Mouse (Mus musculus) lung, embryonic 15.5 days (tissue): Measurements from ENCODE around the gene Gsta4. TPM values are rescaled to one million over a fixed set of nuclear protein-coding genes. Genes with fewer than 3 reads are reported as not detected.
"Not testable (repeated sequence)": the region's sequence is repeated elsewhere in the genome, so short reads cannot be mapped to it uniquely, and the experiment has no call there.

Experiments used
- ATAC-seq: fragments of 200-750 bp; cut with Nextera tagmentation; 2 replicates; pipeline ENCODE4 v1.8.0; 2017; ENCODE audit warnings: moderate number of reproducible peaks, borderline replicate concordance; ENCODE audit not compliant: low FRiP score, low TSS enrichment; ENCODE audit errors: extremely low read depth
- H3K27ac ChIP-seq: fragments of 300-500 bp; sonication (generic); 2 replicates; pipeline ENCODE4 v1.5.1; 2015; ENCODE audit warnings: moderate library complexity, mild to moderate bottlenecking, inconsistent platforms
- H3K27me3 ChIP-seq: fragments of 300-500 bp; sonication (generic); 2 replicates; pipeline ENCODE4 v1.6.1; 2015; ENCODE audit warnings: inconsistent platforms
- H3K36me3 ChIP-seq: fragments of 300-500 bp; sonication (generic); 2 replicates; pipeline ENCODE4 v1.6.1; 2015; ENCODE audit warnings: inconsistent platforms
- H3K4me1 ChIP-seq: fragments of 300-500 bp; sonication (generic); 2 replicates; pipeline ENCODE4 v1.6.1; 2015; ENCODE audit warnings: inconsistent platforms
- H3K4me2 ChIP-seq: fragments of 300-500 bp; sonication (generic); 2 replicates; pipeline ENCODE4 v1.6.1; 2015; ENCODE audit warnings: inconsistent platforms, mild to moderate bottlenecking, moderate library complexity
- H3K4me3 ChIP-seq: fragments of 300-500 bp; sonication (generic); 2 replicates; pipeline ENCODE4 v1.5.1; 2015; ENCODE audit warnings: mild to moderate bottlenecking, inconsistent platforms
- H3K9ac ChIP-seq: fragments of 300-500 bp; sonication (generic); 2 replicates; pipeline ENCODE4 v1.6.1; 2015; ENCODE audit warnings: inconsistent platforms
- H3K9me3 ChIP-seq: fragments of 300-500 bp; sonication (generic); 2 replicates; pipeline ENCODE4 v1.6.1; 2016; ENCODE audit warnings: inconsistent platforms
- WGBS: fragments of 180-500 bp; shearing (Covaris S2); methylation state at CpG from one replicate; pipeline ENCODE4 v1.1.7; 2015; 5-methylcytosine and 5-hydroxymethylcytosine counted together
- polyA plus RNA-seq: library from polyadenylated mRNA; unstranded; fragments of >200 nt; fragmentation: Nextera tagmentation; extraction: Ambion mirVana; gene quantifications from 2 replicates; pipeline ENCODE4 v1.2.1, GENCODE M21; 2015

Gene Gsta4
- polyA plus RNA-seq = 71.6 and 77.3 TPM in 2 replicates

DNA sequence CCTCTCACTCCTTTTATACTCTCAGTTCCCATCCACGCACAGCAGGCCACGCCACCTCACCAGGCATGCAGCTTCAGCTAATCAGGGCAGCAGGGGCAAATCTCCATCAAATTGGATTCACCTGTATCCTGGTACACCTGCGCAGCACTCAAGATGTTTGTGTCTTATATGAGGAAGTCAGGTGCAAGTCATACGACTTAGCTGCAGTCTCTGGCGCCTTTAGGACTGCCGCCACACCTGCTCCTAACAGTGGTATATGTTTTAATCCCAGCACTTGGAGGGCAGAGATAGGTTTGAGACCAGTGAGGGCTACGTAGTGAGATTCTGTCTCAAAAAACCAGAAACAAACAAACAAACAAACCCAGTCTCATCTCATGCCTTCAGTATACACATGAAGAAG lies at the start of gene Gsta4:
Gsta4 (plus strand) TSS at position 301 of the 400 bp plus-strand sequence.
- H3K9me3 ChIP-seq, H3K4me1 ChIP-seq, H3K9ac ChIP-seq, H3K27me3 ChIP-seq, ATAC-seq, H3K4me3 ChIP-seq, H3K36me3 ChIP-seq, H3K27ac ChIP-seq, H3K4me2 ChIP-seq: not testable (repeated sequence)
- 85% methylated on average over 4 of the region's 7 CpGs for WGBS

DNA sequence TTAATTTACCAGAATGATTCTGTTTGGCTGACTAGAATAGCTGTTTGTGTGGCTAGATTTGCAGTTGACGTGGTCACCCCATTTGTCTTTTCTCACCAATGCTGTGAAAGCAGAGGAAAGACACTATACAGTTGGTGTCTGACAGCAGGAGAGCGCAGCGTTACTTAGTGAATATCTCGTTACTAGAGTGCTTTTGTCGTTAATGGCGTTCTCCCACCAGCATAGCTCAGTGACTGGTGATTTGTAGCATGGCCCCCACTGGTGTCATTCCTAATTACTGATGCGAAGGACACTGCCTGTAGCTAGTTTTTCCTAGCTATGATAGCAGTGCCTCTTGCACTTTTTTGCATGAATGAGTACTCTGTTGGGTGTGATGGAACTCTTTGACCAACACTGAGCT lies 46.9 kb upstream of the Gsta4 start:
- ATAC-seq = no peak
- 76% methylated on average over 7 of the region's 7 CpGs for WGBS
- Histone ChIP-seq H3K27ac (no peak overlapping the region), H3K4me3 (no peak overlapping the region), H3K36me3 (peaks cover 31% of the 10 kb centered on the region), H3K27me3 (no peaks in the 10 kb centered on the region), H3K9me3 (no peaks in the 10 kb centered on the region), H3K9ac (no peak overlapping the region), H3K4me1 (no peaks in the 10 kb centered on the region), H3K4me2 (no peak overlapping the region)

DNA sequence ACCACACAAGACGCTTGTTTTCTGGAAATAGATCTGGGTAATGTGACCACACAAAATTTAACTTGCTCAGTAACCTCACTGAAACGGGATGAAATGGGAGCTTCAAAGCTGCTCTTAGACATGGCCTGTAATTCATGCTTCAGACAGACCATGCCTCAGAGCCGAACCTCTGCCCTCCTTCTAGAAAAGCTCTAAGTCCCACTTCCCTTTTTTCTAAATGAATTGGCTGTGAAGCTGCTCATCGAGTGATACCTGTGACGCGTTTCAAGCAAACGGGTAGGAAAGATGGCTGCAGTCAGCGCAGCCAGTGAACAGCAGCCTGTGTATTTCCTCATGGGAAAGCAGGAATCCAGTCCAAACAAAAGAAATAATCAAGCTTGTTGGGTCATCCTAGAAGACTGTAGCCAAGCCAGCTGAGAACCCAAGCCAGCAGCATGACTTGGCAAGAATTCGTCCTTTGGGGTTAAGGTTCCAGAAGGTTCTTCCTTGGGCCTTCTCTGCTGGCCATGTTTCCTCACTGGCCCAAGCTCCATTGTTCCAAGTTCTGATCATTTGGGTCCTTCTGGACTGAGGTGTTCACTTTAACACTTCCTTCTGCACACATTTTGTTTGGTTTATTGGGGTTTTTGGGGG lies 44.4 kb upstream of the Gsta4 start:
- H3K27ac ChIP-seq = no peak overlapping the region
- no peak overlapping the region for H3K4me2 ChIP-seq
- no peaks in the 10 kb centered on the region for H3K4me1 ChIP-seq
- ATAC-seq = no peak
- H3K4me3 ChIP-seq = no peak overlapping the region
- H3K9me3 ChIP-seq = no peaks in the 10 kb centered on the region
- H3K9ac ChIP-seq = no peak overlapping the region
- H3K27me3 ChIP-seq = no peaks in the 10 kb centered on the region
- H3K36me3 ChIP-seq = peaks cover 36% of the 10 kb centered on the region
- 88% methylated on average over 9 of the region's 9 CpGs for WGBS

DNA sequence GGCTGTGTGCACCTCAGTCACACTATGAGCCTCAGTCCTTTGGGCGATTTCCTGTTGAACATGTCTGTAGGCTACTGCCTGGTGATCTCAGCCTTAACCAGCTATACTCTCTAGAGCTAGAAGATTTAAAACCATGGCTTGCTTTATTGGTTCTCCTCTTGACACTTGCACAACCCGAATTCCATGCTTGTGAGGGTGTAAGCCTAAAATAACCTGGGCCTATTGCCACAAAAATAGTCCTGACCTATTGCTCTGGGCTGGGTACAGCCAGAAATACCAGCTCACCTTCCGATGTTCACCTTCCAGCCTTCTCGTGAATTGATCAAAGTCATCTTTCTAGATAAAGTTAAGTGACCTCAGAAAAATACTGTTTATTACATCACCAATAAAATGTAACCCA lies 43.1 kb upstream of the Gsta4 start:
- 75% methylated on average over 4 of the region's 4 CpGs for WGBS
- H3K27ac ChIP-seq = no peak overlapping the region
- no peaks in the 10 kb centered on the region for H3K27me3 ChIP-seq
- H3K9ac ChIP-seq = no peak overlapping the region
- no peak overlapping the region for H3K4me3 ChIP-seq
- H3K4me1 ChIP-seq = no peaks in the 10 kb centered on the region
- no peak overlapping the region for H3K4me2 ChIP-seq
- ATAC-seq = no peak
- H3K9me3 ChIP-seq = no peaks in the 10 kb centered on the region
- peaks cover 34% of the 10 kb centered on the region for H3K36me3 ChIP-seq

DNA sequence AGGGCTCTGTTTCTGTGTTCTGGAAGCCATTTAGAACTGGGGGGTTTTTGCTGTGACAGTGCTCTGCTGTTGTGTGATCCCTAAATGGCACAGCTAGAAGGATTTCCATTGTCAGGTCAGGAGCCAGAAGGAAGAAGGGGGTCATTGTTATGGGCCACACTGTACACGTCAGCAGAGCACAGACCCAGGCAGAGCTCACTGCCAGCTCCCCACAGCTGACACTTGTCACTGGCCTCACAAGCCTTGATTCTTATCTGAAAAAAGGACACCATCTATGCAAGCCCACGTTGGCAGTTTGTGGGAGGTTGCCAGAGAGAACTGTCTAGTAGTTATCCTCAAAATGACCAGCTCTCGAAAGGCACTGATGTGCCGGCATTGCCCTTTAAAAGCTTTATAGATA lies 36.5 kb upstream of the Gsta4 start:
- no peak overlapping the region for H3K4me3 ChIP-seq
- H3K36me3 ChIP-seq = peaks cover 26% of the 10 kb centered on the region
- 54% methylated on average over 4 of the region's 4 CpGs for WGBS
- no peaks in the 10 kb centered on the region for H3K27me3 ChIP-seq
- ATAC-seq = no peak
- no peaks in the 10 kb centered on the region for H3K4me1 ChIP-seq
- no peak overlapping the region for H3K4me2 ChIP-seq
- H3K27ac ChIP-seq = no peak overlapping the region
- no peak overlapping the region for H3K9ac ChIP-seq
- no peaks in the 10 kb centered on the region for H3K9me3 ChIP-seq

DNA sequence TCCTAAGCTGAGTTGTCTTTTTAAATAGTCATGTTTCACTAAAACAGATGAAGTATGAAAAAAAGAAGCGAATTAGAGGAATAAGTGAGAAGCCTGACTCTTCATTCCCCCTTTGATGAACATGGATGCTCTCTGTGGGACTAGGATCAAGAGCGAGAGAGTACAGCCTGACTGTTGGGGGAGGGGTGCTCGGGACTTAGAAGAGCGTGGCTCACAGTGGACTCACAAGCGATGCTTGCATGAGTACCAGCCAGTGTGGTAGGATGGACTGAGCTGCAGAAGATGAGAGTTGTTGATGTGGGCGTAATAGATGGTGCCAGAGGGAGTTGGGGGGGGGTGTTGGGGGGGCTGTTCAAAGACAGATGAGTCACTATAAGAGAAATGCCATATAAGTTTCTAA lies 35.9 kb upstream of the Gsta4 start:
- no peaks in the 10 kb centered on the region for H3K9me3 ChIP-seq
- no peak overlapping the region for H3K4me2 ChIP-seq
- no peak overlapping the region for H3K27ac ChIP-seq
- peaks cover 22% of the 10 kb centered on the region for H3K36me3 ChIP-seq
- no peak overlapping the region for H3K9ac ChIP-seq
- no peak for ATAC-seq
- H3K4me1 ChIP-seq = no peaks in the 10 kb centered on the region
- no peaks in the 10 kb centered on the region for H3K27me3 ChIP-seq
- no peak overlapping the region for H3K4me3 ChIP-seq
- 78% methylated on average over 6 of the region's 6 CpGs for WGBS

DNA sequence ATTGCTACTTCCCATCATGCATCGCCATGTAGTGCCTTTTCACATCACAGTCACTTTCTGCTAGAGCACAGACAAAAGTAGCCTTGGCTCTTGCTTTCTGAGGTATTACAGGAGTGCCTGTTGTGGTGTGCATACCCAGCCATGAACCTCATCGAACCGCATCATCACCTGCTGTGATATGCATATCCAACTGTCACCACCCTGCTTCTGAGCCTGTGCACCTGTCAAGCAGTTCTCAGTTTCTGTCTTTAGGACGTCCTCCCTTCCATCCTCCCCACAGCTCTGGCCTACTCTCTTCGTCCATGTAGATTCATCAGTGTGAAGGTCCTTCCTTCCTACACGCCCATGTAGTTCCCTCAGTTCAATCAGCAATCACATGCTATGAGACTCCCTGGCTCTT lies 34.4 kb upstream of the Gsta4 start:
- 87% methylated on average over 6 of the region's 6 CpGs for WGBS
- H3K9me3 ChIP-seq = no peaks in the 10 kb centered on the region

DNA sequence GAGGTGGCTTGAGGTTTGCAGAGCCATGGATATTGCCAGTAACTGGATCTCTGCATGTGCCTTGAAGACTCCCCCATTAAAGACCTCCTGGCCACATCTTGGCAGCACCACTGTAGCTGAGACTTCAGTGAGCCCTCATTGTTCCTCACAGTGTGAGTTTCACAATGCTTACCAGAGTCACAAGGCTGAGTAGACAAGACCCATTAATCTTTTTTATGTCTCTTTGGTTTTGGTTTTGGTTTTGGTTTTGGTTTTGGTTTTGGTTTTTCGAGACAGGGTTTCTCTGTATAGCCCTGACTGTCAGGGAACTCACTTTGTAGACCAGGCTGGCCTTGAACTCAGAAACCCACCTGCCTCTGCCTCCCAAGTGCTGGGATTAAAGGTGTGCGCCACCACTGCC lies 32.8 kb upstream of the Gsta4 start:
- not testable (repeated sequence) for H3K36me3 ChIP-seq, H3K9ac ChIP-seq, H3K4me1 ChIP-seq, H3K27me3 ChIP-seq, H3K4me2 ChIP-seq, H3K4me3 ChIP-seq, H3K9me3 ChIP-seq, ATAC-seq, H3K27ac ChIP-seq
- 94% methylated on average over 2 of the region's 2 CpGs for WGBS

More for the DNA sequence above, 34.4 kb upstream of the Gsta4 start:
- H3K4me3 ChIP-seq = no peak overlapping the region
- no peak overlapping the region for H3K9ac ChIP-seq
- H3K4me2 ChIP-seq = no peak overlapping the region
- H3K36me3 ChIP-seq = peaks cover 11% of the 10 kb centered on the region
- H3K27me3 ChIP-seq = no peaks in the 10 kb centered on the region
- no peak for ATAC-seq
- no peak overlapping the region for H3K27ac ChIP-seq
- no peaks in the 10 kb centered on the region for H3K4me1 ChIP-seq

DNA sequence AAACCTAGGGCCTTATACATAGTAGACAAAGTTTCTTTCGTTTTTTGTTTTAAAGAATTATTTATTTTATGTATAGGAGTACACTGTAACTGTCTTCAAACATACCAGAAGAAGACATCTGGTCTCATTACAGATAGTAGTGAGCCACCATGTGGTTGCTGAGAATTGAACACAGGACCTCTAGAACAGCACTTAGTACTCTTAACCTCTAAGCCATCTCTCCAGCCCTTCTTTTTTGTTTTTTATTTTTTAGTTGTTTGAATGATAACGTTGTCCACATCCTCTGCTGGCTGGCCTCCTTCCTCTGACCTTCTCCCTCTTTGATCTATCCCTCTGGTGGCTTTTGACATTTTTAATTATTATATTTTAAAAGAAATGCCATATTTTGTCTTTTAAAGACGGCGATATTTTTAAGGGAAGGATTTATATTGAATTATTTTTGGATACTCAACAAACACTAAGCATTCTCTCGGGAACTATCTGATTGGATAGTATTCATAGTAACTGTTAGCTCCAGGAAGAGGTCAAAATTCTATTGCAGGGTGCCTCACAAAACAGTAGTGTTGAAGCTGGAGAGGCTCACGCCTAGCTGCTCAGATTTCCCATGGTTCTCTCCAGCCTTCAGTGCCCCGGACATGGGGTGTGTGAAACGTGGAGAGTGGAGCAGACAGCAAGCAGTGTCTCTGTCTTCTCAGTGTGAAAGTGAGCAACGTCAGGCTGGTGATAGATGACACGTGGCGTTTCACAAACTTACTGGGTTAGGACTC lies 28.2 kb upstream of the Gsta4 start:
- Histone ChIP-seq H3K27me3 (no peaks in the 10 kb centered on the region), H3K9ac (no peak overlapping the region), H3K27ac (no peak overlapping the region), H3K4me2 (no peak overlapping the region), H3K36me3 (peaks cover 31% of the 10 kb centered on the region), H3K4me1 (no peaks in the 10 kb centered on the region), H3K9me3 (no peaks in the 10 kb centered on the region), H3K4me3 (no peak overlapping the region)
- WGBS = 67% methylated on average over 11 of the region's 11 CpGs
- ATAC-seq = no peak

DNA sequence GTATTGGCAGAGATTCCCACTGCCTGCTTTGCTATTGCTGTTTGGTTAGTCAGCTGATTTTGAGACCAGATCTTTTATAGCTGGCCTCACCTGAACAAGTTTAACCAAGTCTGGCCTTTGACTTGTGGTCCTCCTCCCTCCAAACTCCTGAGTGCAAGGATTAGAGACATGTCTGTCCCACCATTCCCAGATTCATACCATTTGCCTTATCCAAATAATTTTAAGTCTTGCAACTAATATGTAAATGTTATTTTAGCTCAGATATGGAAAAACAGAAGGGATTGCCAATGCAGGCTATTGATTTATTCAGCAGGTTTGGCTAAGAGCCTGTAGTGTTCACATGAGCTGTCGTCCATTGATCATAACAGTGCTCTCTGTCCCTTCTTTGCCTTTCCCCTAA lies 25.4 kb upstream of the Gsta4 start:
- H3K4me2 ChIP-seq = no peak overlapping the region
- H3K36me3 ChIP-seq = peaks cover 56% of the 10 kb centered on the region
- no peaks in the 10 kb centered on the region for H3K9me3 ChIP-seq
- no peak for ATAC-seq
- H3K27ac ChIP-seq = no peak overlapping the region
- no peak overlapping the region for H3K4me3 ChIP-seq
- H3K27me3 ChIP-seq = no peaks in the 10 kb centered on the region
- H3K9ac ChIP-seq = no peak overlapping the region
- no peaks in the 10 kb centered on the region for H3K4me1 ChIP-seq
- 92% methylated on average over 1 of the region's 1 CpGs for WGBS

DNA sequence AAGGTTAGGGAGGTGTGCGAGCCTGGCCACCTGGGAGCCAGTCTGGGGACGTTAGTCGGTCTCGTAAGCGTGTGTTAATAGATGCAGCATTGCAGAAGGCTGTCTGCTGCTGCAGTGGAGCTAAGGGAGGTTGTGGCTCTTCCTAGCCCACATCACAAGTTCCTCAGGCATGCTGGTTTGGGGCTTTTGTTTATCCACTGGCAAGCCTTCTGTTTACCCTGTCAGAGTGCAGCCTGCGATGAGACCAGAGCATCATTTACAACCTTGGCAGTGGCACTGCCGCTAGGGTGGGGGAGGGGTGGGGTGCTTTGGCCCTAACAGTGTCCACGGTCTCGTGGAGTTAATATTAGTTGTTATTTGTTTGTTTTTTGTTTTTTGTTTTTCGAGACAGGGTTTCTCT lies 19.3 kb upstream of the Gsta4 start:
- H3K27me3 ChIP-seq = no peaks in the 10 kb centered on the region
- WGBS = 57% methylated on average over 10 of the region's 10 CpGs
- H3K4me1 ChIP-seq = no peaks in the 10 kb centered on the region
- no peak overlapping the region for H3K4me2 ChIP-seq
- H3K4me3 ChIP-seq = no peak overlapping the region
- peaks cover 61% of the 10 kb centered on the region for H3K36me3 ChIP-seq
- ATAC-seq = no peak
- H3K27ac ChIP-seq = no peak overlapping the region
- no peaks in the 10 kb centered on the region for H3K9me3 ChIP-seq
- no peak overlapping the region for H3K9ac ChIP-seq

DNA sequence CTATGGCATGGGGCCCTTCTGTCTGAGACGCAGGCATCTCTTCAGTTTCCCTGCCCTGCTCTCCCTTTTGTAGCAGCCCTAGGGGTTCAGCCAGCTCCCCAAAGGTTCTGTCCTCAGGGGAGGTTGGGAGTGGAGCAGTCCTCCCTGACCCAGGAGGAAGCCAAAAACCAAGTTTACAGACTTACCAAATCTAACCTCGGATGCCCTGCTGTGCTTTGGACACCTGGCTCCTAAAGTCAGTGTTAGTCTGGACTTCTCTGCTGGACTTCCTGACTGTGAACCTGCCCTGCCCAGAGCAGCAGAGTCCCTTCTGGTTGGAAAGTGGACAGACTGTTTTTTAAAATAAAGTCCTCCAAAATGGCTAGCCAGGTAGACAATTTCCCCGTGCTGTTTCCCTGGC lies 17.8 kb upstream of the Gsta4 start:
- no peak overlapping the region for H3K9ac ChIP-seq
- H3K4me1 ChIP-seq = no peaks in the 10 kb centered on the region; the same call in 1 of the 2 replicates
- no peaks in the 10 kb centered on the region for H3K9me3 ChIP-seq
- no peak overlapping the region for H3K27ac ChIP-seq
- H3K27me3 ChIP-seq = no peaks in the 10 kb centered on the region
- no peak overlapping the region for H3K4me3 ChIP-seq
- no peak for ATAC-seq
- H3K4me2 ChIP-seq = no peak overlapping the region
- 82% methylated on average over 3 of the region's 3 CpGs for WGBS
- H3K36me3 ChIP-seq = peaks cover 51% of the 10 kb centered on the region
